22 mouse cellular contexts compared by ENCODE assay signal in the genomic region with DNA sequence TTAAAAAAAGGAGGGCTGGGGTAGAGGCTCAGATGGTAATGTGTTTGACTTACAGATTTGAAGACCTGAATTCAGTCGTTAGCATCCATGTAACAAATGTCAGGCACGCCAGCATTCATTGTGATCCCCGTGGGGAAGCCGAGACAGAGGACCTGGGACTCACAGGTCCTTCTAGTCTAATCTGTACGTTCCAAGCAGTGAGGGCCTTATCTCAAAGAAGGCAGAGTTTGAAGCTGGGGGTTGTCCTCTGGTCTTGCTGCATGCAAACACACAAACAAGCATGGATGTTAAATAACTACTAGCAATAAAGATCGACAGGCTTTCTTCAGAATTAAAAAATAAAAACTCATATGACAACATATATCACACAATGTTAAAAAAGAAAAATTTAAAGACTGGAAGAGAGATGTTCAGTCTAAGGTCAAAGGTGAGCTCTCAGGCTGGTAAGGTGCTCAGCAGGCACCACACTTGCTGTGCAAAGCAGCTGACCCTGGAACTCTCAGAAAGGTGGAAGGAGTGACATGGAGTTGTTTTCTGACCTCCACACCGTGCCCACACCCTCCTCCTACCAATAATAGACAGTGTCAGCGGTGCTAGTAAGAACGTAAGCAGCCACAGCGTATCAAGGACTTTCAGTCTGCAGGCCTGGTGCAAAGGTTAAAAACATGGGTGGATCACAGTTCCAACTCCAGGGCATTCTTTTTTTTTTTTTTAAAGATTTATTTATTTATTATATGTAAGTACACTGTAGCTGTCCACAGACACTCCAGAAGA. TPM values are rescaled to one million over a fixed set of nuclear protein-coding genes. Genes with fewer than 3 reads are reported as not detected.
DNase-seq lines count a peak whose midpoint lies in the region; ATAC-seq and TF ChIP-seq lines count a peak whose summit lies in the region.
"Had no signal": no experiment of that assay in that cellular context is flagged by ENCODE, and none has a peak within 500 bp of the region (broad histone marks: within the 10 kb centered on the region; RNA-seq: fewer than 3 reads in every experiment).

No protein-coding gene starts in this region.

- no peak overlapping the region for H3K9ac ChIP-seq in kidney, embryonic 14.5 days (ENCODE audit: low read depth, low read length)
- no peak overlapping the region for H3K9ac ChIP-seq in intestine, embryonic 15.5 days
- H3K9ac ChIP-seq in liver, embryonic 12.5 days, result no peak overlapping the region
- no peak overlapping the region for H3K9ac ChIP-seq in stomach, postnatal 0 days (ENCODE audit: low read length)
- H3K9ac ChIP-seq: embryonic facial prominence, embryonic 13.5 days; hindbrain, embryonic 15.5 days; limb, embryonic 12.5 days; neural tube, embryonic 13.5 days had no signal

- no peak overlapping the region for H3K4me3 ChIP-seq in kidney, embryonic 14.5 days (ENCODE audit: low read length)
- H3K4me3 ChIP-seq in intestine, embryonic 15.5 days (replicated peaks), result no peak overlapping the region
- H3K4me3 ChIP-seq in liver, embryonic 12.5 days, result no peak overlapping the region
- H3K4me3 ChIP-seq in stomach, postnatal 0 days (ENCODE audit: low read depth, low read length), result no peak overlapping the region
- H3K4me3 ChIP-seq: embryonic facial prominence, embryonic 13.5 days; gastrocnemius, adult 2 months; heart, adult 2 months; hindbrain, embryonic 15.5 days; layer of hippocampus, adult 2 months; left cerebral cortex, adult 2 months; limb, embryonic 12.5 days; neural tube, embryonic 13.5 days had no signal

- WGBS in kidney, embryonic 14.5 days, result 86% methylated on average over 10 of the region's 10 CpGs
- 76% methylated on average over 10 of the region's 10 CpGs for WGBS in intestine, embryonic 15.5 days
- WGBS in liver, embryonic 12.5 days (ENCODE audit: insufficient replicate concordance), result 38% methylated on average over 10 of the region's 10 CpGs
- 79% methylated on average over 10 of the region's 10 CpGs for WGBS in stomach, postnatal 0 days

- H3K36me3 ChIP-seq in kidney, embryonic 14.5 days (ENCODE audit: control insufficient read depth, insufficient read depth, low read length), result 0 out of 2 replicates have a peak, but pooled peaks cover 5% of the 10 kb centered on the region
- H3K36me3 ChIP-seq in intestine, embryonic 15.5 days, result no peaks in the 10 kb centered on the region
- peaks cover 3% of the 10 kb centered on the region; the same call in 1 of the 2 replicates for H3K36me3 ChIP-seq in liver, embryonic 12.5 days
- H3K36me3 ChIP-seq in stomach, postnatal 0 days (ENCODE audit: control insufficient read depth, insufficient read depth, low read length), result no peaks in the 10 kb centered on the region
- H3K36me3 ChIP-seq: hindbrain, embryonic 15.5 days had no signal

- DNase-seq in kidney, adult 8-10 months, result peak; percentile 66 to 76
- DNase-seq in stomach, postnatal 0 days (ENCODE audit: low spot score), result no peak
- DNase-seq in urinary bladder, adult 2 months (ENCODE audit: low spot score), result no peak
- DNase-seq in gastrocnemius, postnatal 10 days, result no peak
- no peak for DNase-seq in cerebellum, postnatal 36 days
- DNase-seq: cerebellum, adult 18-20 months; gastrocnemius, adult 2 months; heart, adult 2 months; right cerebral cortex, postnatal 25 days; thymus, adult 2 months had no signal

- H3K27me3 ChIP-seq in kidney, embryonic 14.5 days (ENCODE audit: control insufficient read depth, insufficient read depth, low read length), result no peaks in the 10 kb centered on the region
- H3K27me3 ChIP-seq in intestine, embryonic 15.5 days (replicated peaks), result no peaks in the 10 kb centered on the region
- H3K27me3 ChIP-seq in liver, embryonic 12.5 days (replicated peaks), result no peaks in the 10 kb centered on the region
- no peaks in the 10 kb centered on the region for H3K27me3 ChIP-seq in stomach, postnatal 0 days (ENCODE audit: control insufficient read depth, insufficient read depth, low read length)
- H3K27me3 ChIP-seq: embryonic facial prominence, embryonic 13.5 days; hindbrain, embryonic 15.5 days; limb, embryonic 12.5 days; megakaryocyte, embryonic 14.5 days; neural tube, embryonic 13.5 days had no signal

- no peak for TF ChIP-seq CTCF in stomach, postnatal 0 days (IDR thresholded peaks at IDR 0.05; ENCODE audit: low read depth)

- H3K9me3 ChIP-seq in kidney, embryonic 14.5 days (ENCODE audit: control insufficient read depth, low read length), result no peaks in the 10 kb centered on the region
- H3K9me3 ChIP-seq in intestine, embryonic 15.5 days, result no peaks in the 10 kb centered on the region
- no peaks in the 10 kb centered on the region for H3K9me3 ChIP-seq in liver, embryonic 12.5 days (replicated peaks)
- H3K9me3 ChIP-seq in stomach, postnatal 0 days (ENCODE audit: control insufficient read depth, low read length), result no peaks in the 10 kb centered on the region
- H3K9me3 ChIP-seq: embryonic facial prominence, embryonic 13.5 days; hindbrain, embryonic 15.5 days; limb, embryonic 12.5 days; megakaryocyte, embryonic 14.5 days; neural tube, embryonic 13.5 days had no signal

- no peak for ATAC-seq in kidney, embryonic 14.5 days (ENCODE audit: low FRiP score, low TSS enrichment)
- peak; percentile 79 for ATAC-seq in intestine, embryonic 15.5 days
- ATAC-seq in liver, embryonic 12.5 days, result peak; percentile 77
- 0 out of 2 replicates have a peak, but pooled peaks have one; percentile 31 for ATAC-seq in stomach, postnatal 0 days (ENCODE audit: low FRiP score, low TSS enrichment)
- ATAC-seq: forebrain, embryonic 14.5 days; lung, postnatal 0 days had no signal

- H3K27ac ChIP-seq in kidney, embryonic 14.5 days (ENCODE audit: low read depth, low read length), result no peak overlapping the region
- H3K27ac ChIP-seq in intestine, embryonic 15.5 days, result no peak overlapping the region
- peak overlapping the region; percentile 56; the same call in 1 of the 2 replicates for H3K27ac ChIP-seq in liver, embryonic 12.5 days
- no peak overlapping the region for H3K27ac ChIP-seq in stomach, postnatal 0 days (replicated peaks)
- H3K27ac ChIP-seq: embryonic facial prominence, embryonic 13.5 days; gastrocnemius, adult 2 months; heart, adult 2 months; hindbrain, embryonic 15.5 days; layer of hippocampus, adult 2 months; left cerebral cortex, adult 2 months; limb, embryonic 12.5 days; neural tube, embryonic 13.5 days had no signal

- TF ChIP-seq EP300 in stomach, postnatal 0 days (optimal IDR thresholded peaks at IDR 0.05), result no peak

- H3K4me2 ChIP-seq in kidney, embryonic 14.5 days (replicated peaks; ENCODE audit: low read depth, low read length), result no peak overlapping the region
- no peak overlapping the region; the same call in 1 of the 2 replicates for H3K4me2 ChIP-seq in intestine, embryonic 15.5 days (replicated peaks)
- peak overlapping the region; percentile 34 for H3K4me2 ChIP-seq in liver, embryonic 12.5 days
- no peak overlapping the region for H3K4me2 ChIP-seq in stomach, postnatal 0 days (replicated peaks; ENCODE audit: low read depth)
- H3K4me2 ChIP-seq: embryonic facial prominence, embryonic 13.5 days; hindbrain, embryonic 15.5 days; limb, embryonic 12.5 days; neural tube, embryonic 13.5 days had no signal

- H3K4me1 ChIP-seq in kidney, embryonic 14.5 days (ENCODE audit: control insufficient read depth, insufficient read depth, low read length), result peaks cover 26% of the 10 kb centered on the region
- H3K4me1 ChIP-seq in intestine, embryonic 15.5 days (replicated peaks), result peaks cover 24% of the 10 kb centered on the region
- H3K4me1 ChIP-seq in liver, embryonic 12.5 days, result peaks cover 97% of the 10 kb centered on the region
- H3K4me1 ChIP-seq in stomach, postnatal 0 days (replicated peaks; ENCODE audit: control insufficient read depth, insufficient read depth), result peaks cover 14% of the 10 kb centered on the region

RNA-seq across cellular contexts. Expression of a gene that starts 8.2 kb away (rescaled TPM):
- polyA plus RNA-seq in kidney, embryonic 14.5 days (2014; fragmentation: Nextera tagmentation; extraction: Ambion mirVana), result 26.6 and 27.5 TPM in 2 replicates
- 30.0 and 31.1 TPM in 2 replicates for polyA plus RNA-seq in intestine, embryonic 15.5 days (2015; fragmentation: Nextera tagmentation; extraction: Ambion mirVana)
- 18.8 and 19.3 TPM in 2 replicates for polyA plus RNA-seq in liver, embryonic 12.5 days (2016; fragmentation: Nextera tagmentation; extraction: Ambion mirVana)
- 23.7 and 25.4 TPM in 2 replicates for polyA plus RNA-seq in stomach, postnatal 0 days (2015; fragmentation: Nextera tagmentation; extraction: Ambion mirVana)
- 24.2 and 27.0 TPM in 2 replicates for polyA plus RNA-seq in urinary bladder, adult 2 months (2012; rRNA removed)
- 10 to 100 TPM; 27.4 to 32.4 TPM for total RNA-seq in gastrocnemius, postnatal 10 days (2021)

RNA-seq across cellular contexts. Expression of a gene that starts 18.5 kb away (rescaled TPM):
- polyA plus RNA-seq in kidney, embryonic 14.5 days (2014; fragmentation: Nextera tagmentation; extraction: Ambion mirVana), result 12.2 and 24.1 TPM in 2 replicates
- 22.7 and 27.3 TPM in 2 replicates for polyA plus RNA-seq in intestine, embryonic 15.5 days (2015; fragmentation: Nextera tagmentation; extraction: Ambion mirVana)
- 11.1 and 11.4 TPM in 2 replicates for polyA plus RNA-seq in liver, embryonic 12.5 days (2016; fragmentation: Nextera tagmentation; extraction: Ambion mirVana)
- polyA plus RNA-seq in stomach, postnatal 0 days (2015; fragmentation: Nextera tagmentation; extraction: Ambion mirVana), result 15.7 and 16.3 TPM in 2 replicates
- 167 and 198 TPM in 2 replicates for polyA plus RNA-seq in urinary bladder, adult 2 months (2012; rRNA removed)
- 10 to 100 TPM; 27.9 to 30.3 TPM for total RNA-seq in gastrocnemius, postnatal 10 days (2021)

Comparison
In these comparisons a context has a peak if more than half of its experiments do, and no peak if none do; other contexts are left out.
1. DNase-seq: peak in kidney, adult 8-10 months (2 of 2); none in stomach, postnatal 0 days (single experiment), urinary bladder, adult 2 months (single experiment), gastrocnemius, postnatal 10 days (single experiment) and cerebellum, postnatal 36 days (0 of 2).